Mouse (Mus musculus) liver, adult (tissue): ENCODE results near the gene Kmt5a.

Experiments
- GATA4 ChIP-seq: IDR thresholded peaks from 2 replicates; pipeline ENCODE4 v1.6.1; 2014; ENCODE audit warnings: mild to moderate bottlenecking, low read length; ENCODE audit not compliant: insufficient replicate concordance

Gene Kmt5a

DNA sequence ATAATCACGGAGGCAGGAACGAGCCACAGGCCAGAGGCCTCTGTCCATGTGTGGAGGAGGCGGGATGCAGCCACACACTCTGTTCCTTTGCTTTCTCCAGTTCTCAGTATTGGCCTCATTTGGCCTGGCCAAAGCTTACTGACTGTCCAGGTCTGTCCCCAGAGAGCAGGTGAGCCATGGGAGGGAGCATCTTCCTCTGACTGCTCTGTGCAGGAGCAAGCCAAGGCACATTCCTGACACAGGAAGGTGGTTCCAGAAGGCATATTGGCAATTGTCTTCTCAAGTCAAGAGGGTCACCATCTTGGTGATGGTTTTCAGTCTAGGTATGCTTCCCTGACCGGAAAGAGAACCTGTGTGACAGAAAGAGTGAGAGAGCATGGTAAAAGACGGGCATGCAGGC lies 23.7 kb downstream of the Kmt5a start:
- no peak for TF ChIP-seq GATA4

GRCm38 (mm10) chr5:124464905-124465304 lies 25.2 kb downstream of the Kmt5a start:
- no peak for TF ChIP-seq GATA4

DNA sequence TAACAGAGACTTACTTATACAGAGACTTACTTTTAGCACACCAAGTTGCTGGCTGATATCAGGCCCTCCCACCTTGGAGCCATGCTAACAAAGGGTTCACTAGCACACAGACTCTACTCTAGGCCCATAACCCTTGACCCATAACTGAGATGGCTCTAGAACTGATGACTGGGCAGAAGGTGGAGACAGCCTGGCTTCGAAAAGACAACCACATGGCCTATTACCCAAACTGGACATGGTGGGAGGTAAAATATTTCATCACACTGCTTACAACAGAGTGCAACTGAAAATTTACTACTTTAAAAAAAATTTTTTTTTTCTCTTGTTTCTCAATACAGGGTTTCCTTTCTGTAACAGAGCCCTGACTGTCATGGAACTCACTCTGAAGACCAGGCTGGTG lies 28.0 kb downstream of the Kmt5a start:
- TF ChIP-seq GATA4, result no peak

DNA sequence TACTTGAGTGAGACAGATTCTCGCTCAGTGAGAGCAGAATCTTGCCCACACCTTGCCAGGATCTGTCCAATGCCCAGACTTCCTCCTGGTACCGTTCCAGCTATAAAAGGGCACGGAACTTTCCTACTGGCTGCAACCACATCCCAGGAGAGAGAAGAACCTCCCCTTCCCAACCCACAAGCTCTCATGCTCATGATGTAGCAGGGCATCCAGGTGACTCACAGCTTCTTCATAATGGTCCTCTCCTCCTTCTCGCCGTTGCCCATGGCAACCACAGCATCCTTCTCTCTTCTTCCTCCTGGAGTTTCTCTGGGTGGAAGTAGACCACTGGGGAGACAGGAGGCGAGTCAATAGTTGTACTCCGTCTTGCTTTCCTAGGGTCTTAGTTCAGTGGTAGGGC lies 28.6 kb downstream of the Kmt5a start:
- TF ChIP-seq GATA4, result no peak

DNA sequence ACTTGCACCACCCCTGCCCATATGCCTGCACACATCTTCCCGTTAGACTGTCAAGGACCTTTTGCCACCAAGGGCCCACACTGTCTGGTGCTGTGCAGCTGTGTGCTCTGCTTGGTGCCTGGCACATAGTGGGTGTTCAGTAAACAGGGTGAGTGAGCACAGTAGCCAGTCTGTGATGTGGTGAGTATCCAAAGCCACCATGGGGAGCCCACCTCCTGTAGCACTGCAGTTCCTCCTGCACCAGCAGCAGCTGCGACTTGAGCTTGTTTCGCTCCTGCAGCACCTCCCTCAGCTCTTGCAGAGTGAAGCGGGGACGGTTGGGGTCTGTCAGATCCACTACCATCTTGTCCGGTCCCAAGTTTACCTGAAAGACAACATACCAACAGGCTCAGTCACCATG lies 29.8 kb downstream of the Kmt5a start:
- no peak for TF ChIP-seq GATA4

GRCm38 (mm10) chr5:124470591-124471171 lies 31.0 kb downstream of the Kmt5a start:
- no peak for TF ChIP-seq GATA4

- no peak for TF ChIP-seq GATA4
Observed at GRCm38 (mm10) chr5:124478873-124479204, 39.1 kb downstream of the Kmt5a start.

DNA sequence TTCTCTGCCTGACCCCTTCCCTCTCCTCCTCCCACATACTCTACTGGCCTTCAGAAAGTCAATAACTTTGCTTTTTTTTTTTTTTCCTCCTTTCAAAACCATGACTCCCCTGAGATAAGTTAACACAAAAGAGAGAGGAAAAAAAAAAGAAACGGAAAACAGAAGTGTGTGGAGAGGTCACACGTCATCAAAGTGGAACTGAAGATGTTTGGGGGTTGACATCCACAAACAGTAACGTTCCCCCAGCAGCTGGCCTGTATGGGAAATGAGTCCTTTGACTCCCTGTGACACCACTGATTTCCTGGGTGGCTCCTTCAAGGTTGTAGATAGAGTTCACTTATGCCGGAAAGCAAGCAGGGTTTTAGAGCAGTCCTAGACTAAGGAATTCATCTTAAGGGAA lies 40.4 kb downstream of the Kmt5a start:
- no peak for TF ChIP-seq GATA4

- no peak for TF ChIP-seq GATA4
Observed at GRCm38 (mm10) chr5:124481714-124482113, 42.0 kb downstream of the Kmt5a start.

- TF ChIP-seq GATA4, result no peak
Observed at GRCm38 (mm10) chr5:124482436-124482965, 42.8 kb downstream of the Kmt5a start.

- peak; percentile 28; the same call in 1 of the 2 replicates for TF ChIP-seq GATA4
Observed at GRCm38 (mm10) chr5:124482966-124483654, 43.4 kb downstream of the Kmt5a start, which contains the start of gene Snrnp35. Snrnp35 (plus strand) TSS chr5:124483134.

GRCm38 (mm10) chr5:124483655-124484396 lies 44.1 kb downstream of the Kmt5a start:
- no peak for TF ChIP-seq GATA4

DNA sequence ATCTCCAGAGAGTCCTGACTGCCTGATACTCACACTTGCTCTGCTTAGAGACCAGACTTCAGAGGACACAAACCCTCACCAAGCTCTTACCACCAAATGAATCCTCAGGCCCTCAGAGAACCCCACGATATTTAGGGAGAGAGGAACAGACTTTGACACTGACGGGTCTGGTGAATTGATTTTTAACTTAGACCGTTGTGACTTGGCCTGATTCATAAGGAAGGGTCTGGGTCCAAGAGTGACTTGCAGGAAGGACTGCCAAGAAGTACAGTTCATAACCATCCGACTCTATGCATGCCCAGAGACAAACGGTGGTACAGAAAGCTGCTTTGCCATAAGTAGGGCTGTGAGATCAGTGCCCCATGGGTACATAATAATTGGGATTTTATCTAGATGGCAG lies 45.9 kb downstream of the Kmt5a start:
- TF ChIP-seq GATA4, result no peak

DNA sequence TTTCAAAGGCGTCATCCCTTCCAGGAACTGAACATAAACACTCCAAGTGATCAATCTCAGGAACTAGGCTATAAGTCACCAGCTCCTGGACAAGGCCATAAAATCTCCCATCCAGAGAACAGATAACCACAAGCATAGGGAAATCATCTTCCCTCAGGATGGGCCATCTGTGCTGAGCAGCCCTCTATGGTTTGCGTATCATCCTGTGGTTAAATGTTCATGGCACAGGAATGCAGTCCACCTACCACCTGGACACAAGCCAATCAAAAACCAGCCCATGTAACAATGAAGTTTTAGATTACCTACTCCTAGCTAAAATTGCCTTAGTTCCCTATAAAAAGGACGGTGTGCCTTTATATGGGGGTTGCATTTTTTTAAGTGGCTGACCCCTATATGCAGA lies 49.2 kb downstream of the Kmt5a start:
- TF ChIP-seq GATA4, result no peak

DNA sequence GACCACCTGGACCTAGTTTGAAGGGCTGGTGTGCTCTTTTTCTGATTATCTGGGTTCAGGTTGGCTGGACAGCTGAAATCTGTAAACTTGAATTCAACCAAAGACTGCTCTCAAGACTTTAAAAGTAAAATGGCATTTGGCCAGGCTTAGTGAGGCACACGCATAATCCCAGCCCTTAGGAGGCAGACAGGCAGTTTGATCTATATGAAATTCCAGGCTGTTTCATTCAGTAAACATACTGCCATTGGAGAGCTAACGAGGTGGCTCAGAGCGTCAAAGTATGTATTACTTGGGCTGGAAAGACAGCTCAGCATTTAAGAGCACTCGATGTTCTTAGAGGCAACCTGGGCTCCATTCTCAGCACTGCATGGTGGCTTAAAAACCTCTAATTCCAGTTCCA lies 52.0 kb downstream of the Kmt5a start:
- no peak for TF ChIP-seq GATA4

GRCm38 (mm10) chr5:124492618-124493017 lies 52.9 kb downstream of the Kmt5a start:
- no peak for TF ChIP-seq GATA4

DNA sequence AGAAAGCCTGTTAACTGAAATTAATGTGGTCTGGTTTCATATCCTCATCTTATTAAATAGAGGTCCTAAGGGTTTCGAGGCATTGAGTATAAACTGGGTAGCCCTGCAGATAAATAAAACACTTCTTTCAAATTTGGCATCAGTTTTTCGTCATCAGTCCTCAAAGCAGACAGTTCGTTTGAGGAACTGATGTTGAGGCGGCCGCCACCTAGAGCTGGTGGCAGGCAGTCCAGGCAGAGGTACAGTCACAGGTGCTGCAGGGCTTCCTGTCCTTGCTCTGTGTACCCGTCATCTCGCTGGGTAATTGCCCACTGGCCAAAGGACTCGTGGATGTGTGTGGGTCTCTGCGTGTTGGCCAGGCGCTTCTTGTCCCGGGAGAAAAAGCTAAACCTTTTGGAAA lies 53.7 kb downstream of the Kmt5a start:
- no peak for TF ChIP-seq GATA4

DNA sequence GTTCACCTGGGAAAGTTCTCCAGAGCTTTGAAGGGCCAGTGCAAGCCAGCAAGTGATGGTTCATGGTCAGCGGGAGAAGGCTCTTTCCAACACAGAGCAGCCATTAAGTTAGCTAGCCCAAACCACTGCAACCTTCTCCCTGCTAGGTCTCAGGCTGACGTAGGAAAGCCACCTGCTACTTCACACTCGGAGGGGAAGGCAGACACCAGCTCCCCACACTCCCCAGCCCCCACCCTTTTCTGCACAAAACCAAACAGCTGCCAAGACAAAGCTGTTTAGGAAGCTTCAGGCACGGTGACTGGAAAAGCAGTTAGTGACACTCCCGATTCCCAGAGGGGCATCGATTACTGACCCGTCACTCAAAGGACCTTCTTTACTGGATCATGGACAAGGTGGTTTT lies 55.8 kb downstream of the Kmt5a start:
- TF ChIP-seq GATA4, result no peak
